Mouse (Mus musculus): Measurements from ENCODE around the gene Vangl2. TPM values are rescaled to one million over a fixed set of nuclear protein-coding genes. Genes with fewer than 3 reads are reported as not detected.

Vangl2 gene
- polyA plus RNA-seq, 1 experiment from 2014 or later: 57.3 TPM

DNA sequence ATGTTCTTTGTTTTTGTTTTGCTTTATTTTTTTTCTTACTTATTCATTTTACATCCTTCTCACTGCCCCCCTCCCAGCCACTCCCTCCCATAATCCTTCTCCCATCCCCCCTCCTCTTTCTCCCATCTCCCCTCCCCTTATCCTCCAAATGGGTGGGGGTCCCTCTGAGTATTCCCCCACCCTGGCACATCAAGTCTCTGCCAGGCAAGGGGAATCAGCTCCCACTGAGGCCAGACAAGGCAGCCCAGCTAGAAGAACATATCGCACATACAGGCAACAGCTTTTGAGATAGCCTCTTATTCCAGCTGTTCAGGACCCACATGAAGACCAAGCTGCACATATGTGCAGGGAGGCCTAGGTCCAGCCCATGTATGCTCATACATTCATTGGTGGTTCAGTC lies 44.1 kb downstream of the Vangl2 start:
- Histone ChIP-seq H3K27me3 (ENCODE audit: control insufficient read depth, insufficient read depth, low read length) (no peaks in the 10 kb centered on the region), H3K27ac (replicated peaks; ENCODE audit: low read depth, low read length) (no peak overlapping the region), H3K4me3 (replicated peaks; ENCODE audit: low read depth, low read length) (no peak overlapping the region), H3K4me2 (ENCODE audit: low read length) (no peak overlapping the region), H3K36me3 (ENCODE audit: control insufficient read depth, insufficient read depth, low read length) (no peaks in the 10 kb centered on the region), H3K9ac (replicated peaks; ENCODE audit: low read length) (no peak overlapping the region), H3K9me3 (ENCODE audit: control insufficient read depth, low read length) (0 out of 2 replicates have a peak, but pooled peaks cover 4% of the 10 kb centered on the region), H3K4me1 (ENCODE audit: control insufficient read depth, insufficient read depth, low read length) (no peaks in the 10 kb centered on the region)
- no peak for ATAC-seq (ENCODE audit: low FRiP score, low TSS enrichment)
- no peak for DNase-seq
- WGBS: 98% methylated on average over 1 of the region's 1 CpGs

DNA sequence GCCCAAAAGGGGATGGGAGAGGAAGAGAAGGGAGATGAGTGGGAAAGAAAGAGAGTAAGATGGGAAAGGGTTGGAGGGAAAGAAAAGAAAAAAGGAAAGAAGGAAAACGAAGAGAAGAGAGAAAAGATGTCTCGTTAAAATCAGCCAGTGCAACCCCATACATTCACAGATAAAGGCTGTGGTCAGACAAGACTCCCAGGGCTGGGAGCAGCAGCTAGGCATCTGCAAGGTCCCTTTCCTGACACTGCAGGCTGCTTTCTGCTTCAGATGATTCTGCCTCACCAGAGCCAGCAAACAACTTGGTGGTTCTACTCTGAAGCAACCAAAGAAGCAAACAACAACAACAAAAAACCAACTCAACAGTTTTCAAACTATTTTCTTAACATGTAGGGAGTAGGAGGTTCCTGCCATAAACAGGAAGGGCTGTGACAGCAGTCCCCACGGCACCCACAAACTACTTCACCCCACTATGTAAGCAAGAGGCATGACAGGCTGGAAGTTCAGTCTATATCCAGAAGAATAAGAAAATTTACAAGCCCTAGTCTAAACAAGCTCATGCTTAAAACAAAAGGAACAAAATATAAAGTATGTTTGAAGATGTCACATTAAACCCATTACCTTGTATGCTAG lies 44.8 kb downstream of the Vangl2 start:
- no peak overlapping the region for H3K4me2 ChIP-seq (ENCODE audit: low read length)
- H3K4me3 ChIP-seq (replicated peaks; ENCODE audit: low read depth, low read length): no peak overlapping the region
- no peaks in the 10 kb centered on the region for H3K4me1 ChIP-seq (ENCODE audit: control insufficient read depth, insufficient read depth, low read length)
- no peak overlapping the region for H3K27ac ChIP-seq (replicated peaks; ENCODE audit: low read depth, low read length)
- H3K27me3 ChIP-seq (ENCODE audit: control insufficient read depth, insufficient read depth, low read length): no peaks in the 10 kb centered on the region
- no peaks in the 10 kb centered on the region for H3K36me3 ChIP-seq (ENCODE audit: control insufficient read depth, insufficient read depth, low read length)
- no peak overlapping the region for H3K9ac ChIP-seq (replicated peaks; ENCODE audit: low read length)
- DNase-seq (no peak), ATAC-seq (ENCODE audit: low FRiP score, low TSS enrichment) (no peak)
- 0 out of 2 replicates have a peak, but pooled peaks cover 4% of the 10 kb centered on the region for H3K9me3 ChIP-seq (ENCODE audit: control insufficient read depth, low read length)
- 78% methylated on average over 3 of the region's 3 CpGs for WGBS

- no peak overlapping the region for H3K4me3 ChIP-seq (replicated peaks; ENCODE audit: low read depth, low read length)
- no peaks in the 10 kb centered on the region for H3K4me1 ChIP-seq (ENCODE audit: control insufficient read depth, insufficient read depth, low read length)
- 85% methylated on average over 4 of the region's 4 CpGs for WGBS
- no peak overlapping the region for H3K9ac ChIP-seq (replicated peaks; ENCODE audit: low read length)
- no peak overlapping the region for H3K27ac ChIP-seq (replicated peaks; ENCODE audit: low read depth, low read length)
- no peaks in the 10 kb centered on the region for H3K27me3 ChIP-seq (ENCODE audit: control insufficient read depth, insufficient read depth, low read length)
- no peak for DNase-seq
- H3K4me2 ChIP-seq (ENCODE audit: low read length): no peak overlapping the region
- no peaks in the 10 kb centered on the region for H3K36me3 ChIP-seq (ENCODE audit: control insufficient read depth, insufficient read depth, low read length)
- ATAC-seq (ENCODE audit: low FRiP score, low TSS enrichment): no peak
- H3K9me3 ChIP-seq (ENCODE audit: control insufficient read depth, low read length): 0 out of 2 replicates have a peak, but pooled peaks cover 4% of the 10 kb centered on the region
Observed at GRCm38 (mm10) chr1:171982740-171983139, 45.5 kb downstream of the Vangl2 start.

DNA sequence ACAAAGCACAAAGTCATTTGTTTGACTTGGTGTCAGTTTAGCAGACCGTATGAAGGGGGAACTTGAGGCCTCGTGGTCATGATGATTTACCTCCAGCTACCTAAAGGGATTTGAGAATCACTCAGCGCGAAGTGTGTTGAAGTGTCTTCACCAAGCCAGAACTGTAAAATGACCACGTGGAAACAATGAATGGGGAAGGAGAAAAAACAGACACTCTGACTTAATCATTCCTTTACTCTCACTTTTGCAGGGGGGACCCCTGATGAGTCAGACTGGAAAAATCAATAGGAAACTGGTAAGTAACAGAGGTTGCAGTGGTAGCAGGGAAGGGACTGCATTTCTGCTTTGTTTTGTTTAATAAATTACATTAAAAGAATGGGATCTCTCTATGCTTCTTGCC lies 46.1 kb downstream of the Vangl2 start:
- Histone ChIP-seq H3K27ac (replicated peaks; ENCODE audit: low read depth, low read length) (no peak overlapping the region), H3K4me3 (replicated peaks; ENCODE audit: low read depth, low read length) (no peak overlapping the region), H3K27me3 (ENCODE audit: control insufficient read depth, insufficient read depth, low read length) (no peaks in the 10 kb centered on the region), H3K36me3 (ENCODE audit: control insufficient read depth, insufficient read depth, low read length) (no peaks in the 10 kb centered on the region), H3K9ac (replicated peaks; ENCODE audit: low read length) (no peak overlapping the region), H3K9me3 (ENCODE audit: control insufficient read depth, low read length) (0 out of 2 replicates have a peak, but pooled peaks cover 4% of the 10 kb centered on the region), H3K4me1 (ENCODE audit: control insufficient read depth, insufficient read depth, low read length) (no peaks in the 10 kb centered on the region), H3K4me2 (ENCODE audit: low read length) (no peak overlapping the region)
- ATAC-seq (ENCODE audit: low FRiP score, low TSS enrichment): no peak
- DNase-seq: no peak
- WGBS: 64% methylated on average over 5 of the region's 5 CpGs

GRCm38 (mm10) chr1:171979969-171980730 lies 48.1 kb downstream of the Vangl2 start:
- Histone ChIP-seq H3K4me1 (ENCODE audit: control insufficient read depth, insufficient read depth, low read length) (no peaks in the 10 kb centered on the region), H3K9ac (replicated peaks; ENCODE audit: low read length) (no peak overlapping the region), H3K36me3 (ENCODE audit: control insufficient read depth, insufficient read depth, low read length) (no peaks in the 10 kb centered on the region), H3K27ac (replicated peaks; ENCODE audit: low read depth, low read length) (no peak overlapping the region), H3K4me3 (replicated peaks; ENCODE audit: low read depth, low read length) (no peak overlapping the region), H3K27me3 (ENCODE audit: control insufficient read depth, insufficient read depth, low read length) (no peaks in the 10 kb centered on the region), H3K9me3 (ENCODE audit: control insufficient read depth, low read length) (no peaks in the 10 kb centered on the region), H3K4me2 (ENCODE audit: low read length) (no peak overlapping the region)
- DNase-seq (peak; percentile 46), ATAC-seq (ENCODE audit: low FRiP score, low TSS enrichment) (peak; percentile 60; the same call in 1 of the 2 replicates)
- 37% methylated on average over 13 of the region's 13 CpGs for WGBS

GRCm38 (mm10) chr1:171977891-171978290 lies 50.4 kb downstream of the Vangl2 start:
- ATAC-seq (ENCODE audit: low FRiP score, low TSS enrichment): no peak
- Histone ChIP-seq H3K27me3 (ENCODE audit: control insufficient read depth, insufficient read depth, low read length) (no peaks in the 10 kb centered on the region), H3K36me3 (ENCODE audit: control insufficient read depth, insufficient read depth, low read length) (no peaks in the 10 kb centered on the region), H3K9ac (replicated peaks; ENCODE audit: low read length) (no peak overlapping the region), H3K9me3 (ENCODE audit: control insufficient read depth, low read length) (no peaks in the 10 kb centered on the region), H3K27ac (replicated peaks; ENCODE audit: low read depth, low read length) (no peak overlapping the region), H3K4me2 (ENCODE audit: low read length) (no peak overlapping the region), H3K4me1 (ENCODE audit: control insufficient read depth, insufficient read depth, low read length) (no peaks in the 10 kb centered on the region), H3K4me3 (replicated peaks; ENCODE audit: low read depth, low read length) (no peak overlapping the region)
- DNase-seq: no peak
- 94% methylated on average over 2 of the region's 2 CpGs for WGBS

DNA sequence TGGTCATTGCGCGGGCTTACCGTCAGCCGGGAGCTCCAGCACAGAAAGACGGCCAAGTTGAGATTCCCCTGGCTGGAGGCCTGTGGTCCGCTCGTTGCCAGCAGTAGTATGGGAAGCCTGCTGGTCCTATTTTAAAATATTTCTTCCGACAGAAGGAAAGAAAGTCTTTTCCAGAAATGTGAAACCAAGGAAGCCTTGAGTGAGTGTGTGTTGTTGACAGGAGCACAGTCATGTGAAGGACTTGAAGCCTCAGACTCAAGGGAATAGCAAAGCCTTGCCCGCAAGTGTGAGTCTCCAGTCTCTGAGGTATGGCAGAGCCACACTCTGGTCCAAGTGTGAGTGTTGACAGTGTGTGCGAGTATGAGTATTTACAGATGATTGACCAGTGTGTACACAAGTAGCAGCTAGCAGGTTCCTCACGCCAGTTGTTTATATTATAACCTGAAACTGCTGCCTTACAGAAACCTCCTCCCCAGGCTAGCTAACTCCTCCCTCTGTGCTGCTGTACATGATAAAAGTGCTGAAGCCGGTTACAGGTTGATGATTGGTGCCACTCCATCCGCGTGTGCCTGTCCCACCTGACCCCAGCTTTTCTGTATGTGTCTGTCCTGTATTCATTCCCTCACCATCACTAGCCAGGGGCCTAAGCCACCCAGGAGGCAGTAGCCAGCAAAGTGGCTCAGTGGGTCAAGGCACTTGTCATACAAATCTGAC lies 51.3 kb downstream of the Vangl2 start:
- H3K4me2 ChIP-seq (ENCODE audit: low read length): no peak overlapping the region
- ATAC-seq (ENCODE audit: low FRiP score, low TSS enrichment): no peak
- H3K36me3 ChIP-seq (ENCODE audit: control insufficient read depth, insufficient read depth, low read length): no peaks in the 10 kb centered on the region
- H3K27ac ChIP-seq (replicated peaks; ENCODE audit: low read depth, low read length): no peak overlapping the region
- no peak overlapping the region for H3K9ac ChIP-seq (replicated peaks; ENCODE audit: low read length)
- DNase-seq: no peak
- 95% methylated on average over 14 of the region's 14 CpGs for WGBS
- no peaks in the 10 kb centered on the region for H3K9me3 ChIP-seq (ENCODE audit: control insufficient read depth, low read length)
- no peaks in the 10 kb centered on the region for H3K4me1 ChIP-seq (ENCODE audit: control insufficient read depth, insufficient read depth, low read length)
- H3K27me3 ChIP-seq (ENCODE audit: control insufficient read depth, insufficient read depth, low read length): no peaks in the 10 kb centered on the region
- no peak overlapping the region for H3K4me3 ChIP-seq (replicated peaks; ENCODE audit: low read depth, low read length)

DNA sequence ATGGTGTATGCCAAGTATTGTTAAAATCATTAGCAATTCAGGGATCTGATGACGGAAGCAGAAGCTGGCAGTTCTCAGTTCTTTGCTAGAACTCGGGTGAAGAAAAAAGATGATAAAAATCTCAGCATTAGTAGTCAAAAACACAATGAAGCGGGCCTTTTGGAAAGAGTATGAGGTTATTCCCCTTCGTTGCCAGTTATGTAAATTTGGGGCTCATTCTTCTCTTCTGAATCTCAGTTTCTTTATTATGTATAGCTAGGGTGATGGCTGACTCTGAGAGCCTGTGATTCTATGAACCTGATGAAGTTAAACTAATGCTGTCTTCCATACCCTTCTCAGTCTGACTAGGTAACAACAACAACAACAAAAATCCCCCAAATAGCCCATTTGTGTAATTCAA lies 52.4 kb downstream of the Vangl2 start:
- Histone ChIP-seq H3K4me2 (ENCODE audit: low read length) (no peak overlapping the region), H3K4me1 (ENCODE audit: control insufficient read depth, insufficient read depth, low read length) (peaks cover 2% of the 10 kb centered on the region; the same call in 1 of the 2 replicates), H3K36me3 (ENCODE audit: control insufficient read depth, insufficient read depth, low read length) (no peaks in the 10 kb centered on the region), H3K27ac (replicated peaks; ENCODE audit: low read depth, low read length) (no peak overlapping the region), H3K9ac (replicated peaks; ENCODE audit: low read length) (no peak overlapping the region), H3K27me3 (ENCODE audit: control insufficient read depth, insufficient read depth, low read length) (no peaks in the 10 kb centered on the region), H3K9me3 (ENCODE audit: control insufficient read depth, low read length) (no peaks in the 10 kb centered on the region), H3K4me3 (replicated peaks; ENCODE audit: low read depth, low read length) (no peak overlapping the region)
- DNase-seq: no peak
- ATAC-seq (ENCODE audit: low FRiP score, low TSS enrichment): no peak
- 75% methylated on average over 4 of the region's 4 CpGs for WGBS
